Mouse (Mus musculus) kidney, embryonic 16.5 days (tissue): ENCODE data around the gene Rai1. TPM values are rescaled to one million over a fixed set of nuclear protein-coding genes. Genes with fewer than 3 reads are reported as not detected.

ENCODE experiments used
- microRNA-seq: library from miRNA; unstranded; fragments of <30 nt; microRNA quantifications from one replicate; pipeline ENCODE4, GENCODE M21; 2016
- polyA plus RNA-seq: library from polyadenylated mRNA; unstranded; fragments of >200 nt; fragmentation: Nextera tagmentation; extraction: Ambion mirVana; gene quantifications from 2 replicates; pipeline ENCODE4 v1.2.1, GENCODE M21; 2015

Rai1 gene
- polyA plus RNA-seq, 1 experiment from 2014 or later = 21.5 TPM

Small RNA genes lying within 50 kb of the gene (microRNA-seq; reads per million reads assigned to microRNA genes)
- gene Mir6921 (not detected), gene Mir6922 (not detected)

Other genes with a start within 250 kb of the Rai1 start
- gene Med9, start 156.8 kb upstream of the Rai1 start, polyA plus RNA-seq = 49.1 and 49.3 TPM in 2 replicates
- gene Rasd1, start 140.1 kb upstream of the Rai1 start, polyA plus RNA-seq = 3.3 and 4.2 TPM in 2 replicates
- 11.2 and 12.2 TPM in 2 replicates for gene Pemt, start 58.5 kb upstream of the Rai1 start, polyA plus RNA-seq
- 51.3 and 62.2 TPM in 2 replicates for gene Srebf1, start 117.6 kb downstream of the Rai1 start, polyA plus RNA-seq
- gene Tom1l2, start 247.9 kb downstream of the Rai1 start, polyA plus RNA-seq = 36.3 and 41.7 TPM in 2 replicates
- gene Drc3, start 248.3 kb downstream of the Rai1 start, polyA plus RNA-seq = 2.1 and 2.8 TPM in 2 replicates